Comparison of ENCODE assay signal across 8 mouse cellular contexts in the genomic region with DNA sequence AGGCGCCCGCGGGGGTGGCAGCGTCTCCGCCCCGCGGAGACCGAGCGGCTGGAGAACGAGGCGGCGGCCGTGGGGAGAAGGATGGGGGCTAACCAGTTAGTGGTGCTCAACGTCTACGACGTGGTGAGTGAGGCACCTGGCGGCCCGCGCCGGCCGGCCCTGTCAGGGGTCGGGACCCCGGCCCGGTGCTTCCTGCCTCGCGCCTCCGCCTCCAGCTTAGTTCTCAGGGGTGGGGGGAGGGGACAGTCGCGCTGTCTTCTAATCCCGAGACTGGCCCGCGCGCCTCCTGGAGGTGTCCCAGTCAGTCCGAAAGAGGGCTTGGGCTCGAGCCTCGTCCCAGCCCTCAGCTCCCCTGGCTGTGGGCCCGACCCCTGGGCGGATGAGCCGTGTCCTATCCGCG. TPM values are rescaled to one million over a fixed set of nuclear protein-coding genes. Genes with fewer than 3 reads are reported as not detected.
DNase-seq lines count a peak whose midpoint lies in the region; ATAC-seq and TF ChIP-seq lines count a peak whose summit lies in the region.
"Not testable (repeated sequence)": the region's sequence is repeated elsewhere in the genome, so short reads cannot be mapped to it uniquely, and the experiment has no call there.

No protein-coding gene starts in this region.

- H3K4me2 ChIP-seq in embryonic facial prominence, embryonic 11.5 days (ENCODE audit: low read depth, low read length), result peak overlapping the region; percentile 53
- H3K4me2 ChIP-seq in forebrain, postnatal 0 days (ENCODE audit: low read depth), result peak overlapping the region; percentile 52
- peak overlapping the region; percentile 51 for H3K4me2 ChIP-seq in hindbrain, embryonic 11.5 days (replicated peaks; ENCODE audit: low read depth, low read length)
- peak overlapping the region; percentile 59 for H3K4me2 ChIP-seq in kidney, postnatal 0 days (ENCODE audit: low read length)
- H3K4me2 ChIP-seq in liver, embryonic 16.5 days (ENCODE audit: low read depth, low read length), result peak overlapping the region; percentile 73
- H3K4me2 ChIP-seq in midbrain, embryonic 15.5 days, result peak overlapping the region; percentile 45
- peak overlapping the region; percentile 47 for H3K4me2 ChIP-seq in stomach, embryonic 16.5 days (ENCODE audit: low read depth, low read length)

- H3K9me3 ChIP-seq in ES-E14 (ENCODE audit: control insufficient read depth, insufficient read depth, low read depth, low read length); embryonic facial prominence, embryonic 11.5 days (replicated peaks; ENCODE audit: control insufficient read depth, low read length); forebrain, postnatal 0 days (ENCODE audit: low read length); hindbrain, embryonic 11.5 days (ENCODE audit: control insufficient read depth, low read length); kidney, postnatal 0 days (replicated peaks; ENCODE audit: low read length); liver, embryonic 16.5 days (replicated peaks; ENCODE audit: control insufficient read depth, low read length); midbrain, embryonic 15.5 days; stomach, embryonic 16.5 days (replicated peaks; ENCODE audit: control insufficient read depth, low read length): not testable (repeated sequence)

- TF ChIP-seq CTCF in forebrain, postnatal 0 days (IDR thresholded peaks at IDR 0.05; ENCODE audit: low read depth); kidney, postnatal 0 days (IDR thresholded peaks at IDR 0.05; ENCODE audit: low read depth): not testable (repeated sequence)

- in situ Hi-C loops in ES-E14 (cut with MboI; ENCODE audit: low sequenced_read_pairs in 2 of 2, unreplicated experiment in 2 of 2), result loop anchor here (10.0 kb wide), 1 partner anchor 201 kb away; a partner anchor contains a TSS

- ATAC-seq in embryonic facial prominence, embryonic 11.5 days (replicated peaks; ENCODE audit: insufficient number of reproducible peaks, low FRiP score, low TSS enrichment, low read depth), result peak; percentile 58
- peak; percentile 27 for ATAC-seq in forebrain, postnatal 0 days
- ATAC-seq in hindbrain, embryonic 11.5 days (ENCODE audit: low FRiP score), result peak; percentile 67
- ATAC-seq in kidney, postnatal 0 days (replicated peaks; ENCODE audit: low FRiP score, low read depth), result peak; percentile 44
- ATAC-seq in liver, embryonic 16.5 days (ENCODE audit: low read depth), result peak; percentile 30
- peak; percentile 69; the same call in 1 of the 2 replicates for ATAC-seq in midbrain, embryonic 15.5 days (replicated peaks)
- ATAC-seq in stomach, embryonic 16.5 days (ENCODE audit: insufficient read depth, low FRiP score), result peak; percentile 28

- DNase-seq in ES-E14 (ENCODE audit: low read depth, low spot score); embryonic facial prominence, embryonic 11.5 days (ENCODE audit: low spot score); forebrain, postnatal 0 days; hindbrain, embryonic 11.5 days (ENCODE audit: low spot score); kidney, postnatal 0 days (ENCODE audit: low spot score): not testable (repeated sequence)

- WGBS in embryonic facial prominence, embryonic 11.5 days, result 0% methylated on average over 24 of the region's 41 CpGs
- 8% methylated on average over 10 of the region's 41 CpGs for WGBS in forebrain, postnatal 0 days
- under 1% methylated on average over 23 of the region's 41 CpGs for WGBS in hindbrain, embryonic 11.5 days
- 0% methylated on average over 6 of the region's 41 CpGs for WGBS in kidney, postnatal 0 days
- 0% methylated on average over 27 of the region's 41 CpGs for WGBS in liver, embryonic 16.5 days (ENCODE audit: insufficient replicate concordance)
- WGBS in midbrain, embryonic 15.5 days, result 0% methylated on average over 21 of the region's 41 CpGs
- WGBS in stomach, embryonic 16.5 days, result 0% methylated on average over 22 of the region's 41 CpGs

- H3K27me3 ChIP-seq in embryonic facial prominence, embryonic 11.5 days (ENCODE audit: control insufficient read depth, insufficient read depth, low read length); forebrain, postnatal 0 days (ENCODE audit: insufficient read depth, low read length); hindbrain, embryonic 11.5 days (ENCODE audit: control insufficient read depth, insufficient read depth, low read length); kidney, postnatal 0 days (ENCODE audit: insufficient read depth, low read length); liver, embryonic 16.5 days (ENCODE audit: control insufficient read depth, insufficient read depth, low read depth, low read length); midbrain, embryonic 15.5 days (replicated peaks); stomach, embryonic 16.5 days (ENCODE audit: control insufficient read depth, insufficient read depth, low read length): not testable (repeated sequence)

- not testable (repeated sequence) for H3K27ac ChIP-seq in ES-E14 (ENCODE audit: insufficient read depth, low read depth, low read length, poor library complexity, severe bottlenecking); embryonic facial prominence, embryonic 11.5 days (replicated peaks; ENCODE audit: low read depth, low read length); hindbrain, embryonic 11.5 days (ENCODE audit: low read depth, low read length); liver, embryonic 16.5 days (ENCODE audit: low read length); stomach, embryonic 16.5 days (ENCODE audit: low read length)
- H3K27ac ChIP-seq in forebrain, postnatal 0 days (ENCODE audit: low read depth, low read length), result peak overlapping the region; percentile 64
- H3K27ac ChIP-seq in kidney, postnatal 0 days, result peak overlapping the region; percentile 42; the same call in 1 of the 2 replicates
- peak overlapping the region; percentile 78 for H3K27ac ChIP-seq in midbrain, embryonic 15.5 days

- H3K36me3 ChIP-seq in ES-E14 (ENCODE audit: control insufficient read depth, insufficient read depth, low read length, poor library complexity, severe bottlenecking); embryonic facial prominence, embryonic 11.5 days (replicated peaks; ENCODE audit: control insufficient read depth, insufficient read depth, low read depth, low read length); forebrain, postnatal 0 days (ENCODE audit: insufficient read depth); hindbrain, embryonic 11.5 days (ENCODE audit: control insufficient read depth, insufficient read depth, low read length); kidney, postnatal 0 days (ENCODE audit: insufficient read depth, low read length); liver, embryonic 16.5 days (ENCODE audit: control insufficient read depth, insufficient read depth); midbrain, embryonic 15.5 days (replicated peaks); stomach, embryonic 16.5 days (ENCODE audit: control insufficient read depth, insufficient read depth, low read length): not testable (repeated sequence)

- H3K4me1 ChIP-seq in ES-E14 (ENCODE audit: control insufficient read depth in 2 of 2, insufficient read depth in 2 of 2, low read length in 2 of 2, poor library complexity in 1 of 2); embryonic facial prominence, embryonic 11.5 days (ENCODE audit: control insufficient read depth, insufficient read depth, low read length); forebrain, postnatal 0 days (ENCODE audit: insufficient read depth); hindbrain, embryonic 11.5 days (replicated peaks; ENCODE audit: control insufficient read depth, insufficient read depth, low read length); kidney, postnatal 0 days (replicated peaks; ENCODE audit: insufficient read depth, low read length); liver, embryonic 16.5 days (ENCODE audit: control insufficient read depth, low read depth, low read length); midbrain, embryonic 15.5 days; stomach, embryonic 16.5 days (ENCODE audit: control insufficient read depth, insufficient read depth, low read length): not testable (repeated sequence)

- peak overlapping the region; percentile 62 to 80 for H3K4me3 ChIP-seq in ES-E14 (ENCODE audit: insufficient read depth in 1 of 2, low read depth in 1 of 2, low read length in 2 of 2, poor library complexity in 1 of 2, severe bottlenecking in 1 of 2)
- H3K4me3 ChIP-seq in embryonic facial prominence, embryonic 11.5 days (ENCODE audit: low read depth, low read length), result peak overlapping the region; percentile 56
- H3K4me3 ChIP-seq in forebrain, postnatal 0 days (ENCODE audit: low read depth, low read length), result peak overlapping the region; percentile 50
- H3K4me3 ChIP-seq in hindbrain, embryonic 11.5 days (ENCODE audit: low read depth, low read length), result peak overlapping the region; percentile 56
- peak overlapping the region; percentile 48 for H3K4me3 ChIP-seq in kidney, postnatal 0 days (replicated peaks; ENCODE audit: low read depth, low read length)
- peak overlapping the region; percentile 60 for H3K4me3 ChIP-seq in liver, embryonic 16.5 days (ENCODE audit: low read depth, low read length)
- H3K4me3 ChIP-seq in midbrain, embryonic 15.5 days, result peak overlapping the region; percentile 72
- peak overlapping the region; percentile 68 for H3K4me3 ChIP-seq in stomach, embryonic 16.5 days (replicated peaks; ENCODE audit: low read length)

- H3K9ac ChIP-seq in ES-E14 (ENCODE audit: insufficient read depth, low read depth, low read length, poor library complexity, severe bottlenecking), result peak overlapping the region; percentile 66
- 0 out of 2 replicates have a peak overlapping the region, but pooled peaks have one; percentile 18 for H3K9ac ChIP-seq in embryonic facial prominence, embryonic 11.5 days (replicated peaks; ENCODE audit: low read length)
- H3K9ac ChIP-seq in forebrain, postnatal 0 days, result peak overlapping the region; percentile 64
- H3K9ac ChIP-seq in hindbrain, embryonic 11.5 days (ENCODE audit: low read depth, low read length), result peak overlapping the region; percentile 40
- peak overlapping the region; percentile 49; the same call in 1 of the 2 replicates for H3K9ac ChIP-seq in kidney, postnatal 0 days (ENCODE audit: low read depth, low read length)
- peak overlapping the region; percentile 50; the same call in 1 of the 2 replicates for H3K9ac ChIP-seq in liver, embryonic 16.5 days (ENCODE audit: low read depth, low read length)
- peak overlapping the region; percentile 71 for H3K9ac ChIP-seq in midbrain, embryonic 15.5 days
- H3K9ac ChIP-seq in stomach, embryonic 16.5 days (ENCODE audit: low read length), result peak overlapping the region; percentile 72

RNA-seq across cellular contexts. Expression of a gene that starts 0.4 kb away (rescaled TPM):
- 0.04 and 0.11 TPM in 2 replicates for total RNA-seq in ES-E14 (2012; rRNA removed)
- polyA plus RNA-seq in embryonic facial prominence, embryonic 11.5 days (2014; fragmentation: Nextera tagmentation; extraction: Ambion mirVana), result 0.10 and 0.15 TPM in 2 replicates
- total RNA-seq in forebrain, postnatal 0 days (2014; rRNA removed), result 0.77 and 1.8 TPM in 2 replicates
- 0.45 and 0.55 TPM in 2 replicates for polyA plus RNA-seq in forebrain, postnatal 0 days (2015; fragmentation: Nextera tagmentation; extraction: Ambion mirVana)
- polyA plus RNA-seq in hindbrain, embryonic 11.5 days (2014; fragmentation: Nextera tagmentation; extraction: Ambion mirVana), result 0.15 and 0.32 TPM in 2 replicates
- 0.66 and 0.69 TPM in 2 replicates for polyA plus RNA-seq in kidney, postnatal 0 days (2015; fragmentation: Nextera tagmentation; extraction: Ambion mirVana)
- not detected in 2 replicates for polyA plus RNA-seq in liver, embryonic 16.5 days (2015; fragmentation: Nextera tagmentation; extraction: Ambion mirVana)
- 0.36 and 0.41 TPM in 2 replicates for polyA plus RNA-seq in midbrain, embryonic 15.5 days (2015; fragmentation: Nextera tagmentation; extraction: Ambion mirVana)
- polyA plus RNA-seq in stomach, embryonic 16.5 days (2015; fragmentation: Nextera tagmentation; extraction: Ambion mirVana), result 0.25 and 0.42 TPM in 2 replicates

Comparison
In these comparisons a context has a peak if more than half of its experiments do, and no peak if none do; other contexts are left out.
1. H3K9ac ChIP-seq: peak in every context shown above with its lines; median percentile 72 in stomach, embryonic 16.5 days; 71 in midbrain, embryonic 15.5 days; 66 in ES-E14; 64 in forebrain, postnatal 0 days; 50 in liver, embryonic 16.5 days; 49 in kidney, postnatal 0 days; 40 in hindbrain, embryonic 11.5 days; 18 in embryonic facial prominence, embryonic 11.5 days.